Mouse (Mus musculus): ENCODE data around the gene Kcnk5.

- no peak for TF ChIP-seq CTCF (IDR thresholded peaks at IDR 0.05)
- TF ChIP-seq EP300 (IDR thresholded peaks at IDR 0.05): no peak
Measured at GRCm38 (mm10) chr14:20203301-20203700, 21.7 kb upstream of the Kcnk5 start.
